ENCODE assay signal across 8 mouse cellular contexts in the genomic region with DNA sequence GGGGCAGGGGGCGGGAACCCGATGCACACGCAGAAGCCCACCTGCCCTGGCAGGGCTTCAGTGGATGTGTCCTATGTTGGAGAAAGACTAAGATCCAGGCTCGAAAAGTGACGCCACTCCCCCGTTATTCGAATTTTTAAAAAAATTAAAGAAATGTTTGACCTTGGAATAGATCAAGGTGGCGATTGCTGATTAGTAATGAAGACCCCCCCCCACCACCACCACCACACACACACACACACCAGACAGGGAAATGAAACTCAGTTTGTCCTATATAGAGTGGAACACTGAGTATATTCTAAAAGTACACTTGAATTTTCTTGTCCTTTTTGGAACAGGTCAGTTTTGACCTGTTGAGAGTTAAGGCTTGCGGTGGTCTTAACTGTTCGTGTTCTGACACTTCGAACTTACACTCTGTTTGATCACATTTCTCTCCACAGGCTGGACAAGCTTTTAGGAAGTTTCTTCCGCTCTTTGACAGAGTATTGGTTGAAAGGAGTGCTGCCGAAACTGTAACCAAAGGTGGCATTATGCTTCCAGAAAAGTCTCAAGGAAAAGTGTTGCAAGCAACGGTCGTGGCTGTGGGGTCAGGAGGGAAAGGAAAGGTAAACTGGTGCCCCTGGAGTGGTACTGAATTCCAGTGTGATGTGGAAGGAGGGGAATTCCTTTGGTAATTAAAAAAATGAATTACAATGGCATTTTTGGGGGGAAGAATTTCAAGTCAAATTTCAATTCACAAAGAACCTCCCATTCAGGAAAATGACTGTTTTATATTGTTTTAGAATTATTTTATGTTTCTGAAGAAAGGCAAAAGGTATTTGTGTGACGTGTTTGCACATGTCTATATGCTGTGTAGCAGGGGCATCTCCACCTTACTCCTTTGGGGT. TPM values are rescaled to one million over a fixed set of nuclear protein-coding genes. Genes with fewer than 3 reads are reported as not detected.
DNase-seq lines count a peak whose midpoint lies in the region; ATAC-seq and TF ChIP-seq lines count a peak whose summit lies in the region.

No protein-coding gene starts in this region.

- H3K4me3 ChIP-seq in lung, embryonic 14.5 days (ENCODE audit: low read depth, low read length) = peak overlapping the region; percentile 90
- H3K4me3 ChIP-seq in embryonic facial prominence, embryonic 13.5 days = peak overlapping the region; percentile 97
- peak overlapping the region; percentile 94 for H3K4me3 ChIP-seq in intestine, embryonic 15.5 days (replicated peaks)
- peak overlapping the region; percentile 94 for H3K4me3 ChIP-seq in neural tube, embryonic 14.5 days (ENCODE audit: low read depth, low read length)

- ATAC-seq in lung, embryonic 14.5 days (ENCODE audit: insufficient read depth) = no peak
- ATAC-seq in embryonic facial prominence, embryonic 13.5 days (ENCODE audit: insufficient number of reproducible peaks, insufficient read depth, low FRiP score, low TSS enrichment, low read depth) = no peak
- ATAC-seq in intestine, embryonic 15.5 days = no peak
- no peak; the same call in 1 of the 2 replicates for ATAC-seq in neural tube, embryonic 14.5 days (ENCODE audit: low read depth)

- TF ChIP-seq CTCF in lung, embryonic 14.5 days (IDR thresholded peaks at IDR 0.05; ENCODE audit: low read depth) = no peak

- WGBS in lung, embryonic 14.5 days = 5% methylated on average over 16 of the region's 16 CpGs
- WGBS in embryonic facial prominence, embryonic 13.5 days = 6% methylated on average over 16 of the region's 16 CpGs
- WGBS in intestine, embryonic 15.5 days = 4% methylated on average over 16 of the region's 16 CpGs
- WGBS in neural tube, embryonic 14.5 days = 11% methylated on average over 16 of the region's 16 CpGs

- H3K9ac ChIP-seq in lung, embryonic 14.5 days = peak overlapping the region; percentile 94
- H3K9ac ChIP-seq in embryonic facial prominence, embryonic 13.5 days = peak overlapping the region; percentile 94
- peak overlapping the region; percentile 79 for H3K9ac ChIP-seq in intestine, embryonic 15.5 days
- H3K9ac ChIP-seq in neural tube, embryonic 14.5 days (replicated peaks; ENCODE audit: low read depth, low read length) = peak overlapping the region; percentile 88

- peaks cover 48% of the 10 kb centered on the region for H3K36me3 ChIP-seq in lung, embryonic 14.5 days (ENCODE audit: insufficient read depth)
- peaks cover 52% of the 10 kb centered on the region for H3K36me3 ChIP-seq in embryonic facial prominence, embryonic 13.5 days
- peaks cover 4% of the 10 kb centered on the region; the same call in 1 of the 2 replicates for H3K36me3 ChIP-seq in intestine, embryonic 15.5 days
- peaks cover 18% of the 10 kb centered on the region; the same call in 1 of the 2 replicates for H3K36me3 ChIP-seq in neural tube, embryonic 14.5 days (ENCODE audit: control insufficient read depth, insufficient read depth, low read length)

- DNase-seq in lung, embryonic 14.5 days = no peak
- DNase-seq in lung, postnatal 14 days = no peak
- no peak for DNase-seq in gastrocnemius, adult 18-20 months (ENCODE audit: low spot score)
- no peak for DNase-seq in adrenal gland, postnatal 4 days (ENCODE audit: low spot score in 2 of 2)
- DNase-seq in gastrocnemius, postnatal 10 days = no peak

- peaks cover 16% of the 10 kb centered on the region; the same call in 1 of the 2 replicates for H3K4me1 ChIP-seq in lung, embryonic 14.5 days (ENCODE audit: insufficient read depth)
- peaks cover 35% of the 10 kb centered on the region for H3K4me1 ChIP-seq in embryonic facial prominence, embryonic 13.5 days
- peaks cover 4% of the 10 kb centered on the region; the same call in 1 of the 2 replicates for H3K4me1 ChIP-seq in intestine, embryonic 15.5 days (replicated peaks)
- peaks cover 14% of the 10 kb centered on the region for H3K4me1 ChIP-seq in neural tube, embryonic 14.5 days (ENCODE audit: control insufficient read depth, insufficient read depth, low read length)

- no peaks in the 10 kb centered on the region for H3K27me3 ChIP-seq in lung, embryonic 14.5 days (ENCODE audit: insufficient read depth, low read length)
- no peaks in the 10 kb centered on the region for H3K27me3 ChIP-seq in embryonic facial prominence, embryonic 13.5 days
- H3K27me3 ChIP-seq in intestine, embryonic 15.5 days (replicated peaks) = no peaks in the 10 kb centered on the region
- no peaks in the 10 kb centered on the region for H3K27me3 ChIP-seq in neural tube, embryonic 14.5 days (ENCODE audit: control insufficient read depth, insufficient read depth, low read length)

- no peaks in the 10 kb centered on the region for H3K9me3 ChIP-seq in lung, embryonic 14.5 days (ENCODE audit: low read depth, low read length)
- H3K9me3 ChIP-seq in embryonic facial prominence, embryonic 13.5 days = no peaks in the 10 kb centered on the region
- H3K9me3 ChIP-seq in intestine, embryonic 15.5 days = no peaks in the 10 kb centered on the region
- no peaks in the 10 kb centered on the region for H3K9me3 ChIP-seq in neural tube, embryonic 14.5 days (ENCODE audit: control insufficient read depth, low read length)

- H3K4me2 ChIP-seq in lung, embryonic 14.5 days = peak overlapping the region; percentile 91
- peak overlapping the region; percentile 92 for H3K4me2 ChIP-seq in embryonic facial prominence, embryonic 13.5 days
- peak overlapping the region; percentile 66 for H3K4me2 ChIP-seq in intestine, embryonic 15.5 days (replicated peaks)
- H3K4me2 ChIP-seq in neural tube, embryonic 14.5 days (ENCODE audit: low read depth, low read length) = peak overlapping the region; percentile 66

- peak overlapping the region; percentile 96 for H3K27ac ChIP-seq in lung, embryonic 14.5 days (ENCODE audit: low read depth)
- peak overlapping the region; percentile 93 for H3K27ac ChIP-seq in embryonic facial prominence, embryonic 13.5 days
- H3K27ac ChIP-seq in intestine, embryonic 15.5 days = peak overlapping the region; percentile 96
- H3K27ac ChIP-seq in neural tube, embryonic 14.5 days (ENCODE audit: low read depth, low read length) = peak overlapping the region; percentile 94

RNA-seq across cellular contexts. Expression of a gene that starts 0.8 kb away (rescaled TPM):
- 312 and 315 TPM in 2 replicates for polyA plus RNA-seq in lung, embryonic 14.5 days (2014; fragmentation: Nextera tagmentation; extraction: Ambion mirVana)
- 330 and 337 TPM in 2 replicates for polyA plus RNA-seq in embryonic facial prominence, embryonic 13.5 days (2015; fragmentation: Nextera tagmentation; extraction: Ambion mirVana)
- polyA plus RNA-seq in intestine, embryonic 15.5 days (2015; fragmentation: Nextera tagmentation; extraction: Ambion mirVana) = 702 and 739 TPM in 2 replicates
- polyA plus RNA-seq in neural tube, embryonic 14.5 days (2014; fragmentation: Nextera tagmentation; extraction: Ambion mirVana) = 230 and 233 TPM in 2 replicates
- 100 to 1,000 TPM; 161 to 176 TPM for total RNA-seq in gastrocnemius, adult 18-20 months (2021)
- 100 to 1,000 TPM; 727 to 733 TPM for total RNA-seq in adrenal gland, postnatal 4 days (2021)
- total RNA-seq in gastrocnemius, postnatal 10 days (2021) = 100 to 1,000 TPM; 176 to 188 TPM

RNA-seq across cellular contexts. Expression of a gene that starts 0.9 kb away (rescaled TPM):
- polyA plus RNA-seq in lung, embryonic 14.5 days (2014; fragmentation: Nextera tagmentation; extraction: Ambion mirVana) = 435 and 439 TPM in 2 replicates
- polyA plus RNA-seq in embryonic facial prominence, embryonic 13.5 days (2015; fragmentation: Nextera tagmentation; extraction: Ambion mirVana) = 407 and 434 TPM in 2 replicates
- polyA plus RNA-seq in intestine, embryonic 15.5 days (2015; fragmentation: Nextera tagmentation; extraction: Ambion mirVana) = 753 and 881 TPM in 2 replicates
- polyA plus RNA-seq in neural tube, embryonic 14.5 days (2014; fragmentation: Nextera tagmentation; extraction: Ambion mirVana) = 245 and 250 TPM in 2 replicates
- total RNA-seq in gastrocnemius, adult 18-20 months (2021) = 10 to 100 TPM; 83.9 to 93.0 TPM
- total RNA-seq in adrenal gland, postnatal 4 days (2021) = 100 to 1,000 TPM; 424 to 448 TPM
- total RNA-seq in gastrocnemius, postnatal 10 days (2021) = 100 to 1,000 TPM in 1 of 2 experiments, 10 to 100 TPM in 1; 83.6 to 101 TPM

RNA-seq across cellular contexts. Expression of a gene that starts 36.3 kb away (rescaled TPM):
- polyA plus RNA-seq in lung, embryonic 14.5 days (2014; fragmentation: Nextera tagmentation; extraction: Ambion mirVana) = 21.1 and 22.9 TPM in 2 replicates
- 18.2 and 19.1 TPM in 2 replicates for polyA plus RNA-seq in embryonic facial prominence, embryonic 13.5 days (2015; fragmentation: Nextera tagmentation; extraction: Ambion mirVana)
- polyA plus RNA-seq in intestine, embryonic 15.5 days (2015; fragmentation: Nextera tagmentation; extraction: Ambion mirVana) = 16.7 and 17.8 TPM in 2 replicates
- polyA plus RNA-seq in neural tube, embryonic 14.5 days (2014; fragmentation: Nextera tagmentation; extraction: Ambion mirVana) = 32.5 and 33.9 TPM in 2 replicates
- total RNA-seq in gastrocnemius, adult 18-20 months (2021) = 10 to 100 TPM; 21.4 to 21.9 TPM
- total RNA-seq in adrenal gland, postnatal 4 days (2021) = 10 to 100 TPM; 19.9 to 28.3 TPM
- 10 to 100 TPM in 1 of 2 experiments, 1 to 10 TPM in 1; 9.5 to 11.3 TPM for total RNA-seq in gastrocnemius, postnatal 10 days (2021)

RNA-seq across cellular contexts. Expression of a gene that starts 42.2 kb away (rescaled TPM):
- polyA plus RNA-seq in lung, embryonic 14.5 days (2014; fragmentation: Nextera tagmentation; extraction: Ambion mirVana) = 141 TPM in 2 replicates
- 149 and 165 TPM in 2 replicates for polyA plus RNA-seq in embryonic facial prominence, embryonic 13.5 days (2015; fragmentation: Nextera tagmentation; extraction: Ambion mirVana)
- 143 and 152 TPM in 2 replicates for polyA plus RNA-seq in intestine, embryonic 15.5 days (2015; fragmentation: Nextera tagmentation; extraction: Ambion mirVana)
- polyA plus RNA-seq in neural tube, embryonic 14.5 days (2014; fragmentation: Nextera tagmentation; extraction: Ambion mirVana) = 189 and 204 TPM in 2 replicates
- 10 to 100 TPM; 37.8 to 38.0 TPM for total RNA-seq in gastrocnemius, adult 18-20 months (2021)
- total RNA-seq in adrenal gland, postnatal 4 days (2021) = 100 to 1,000 TPM; 175 to 181 TPM
- total RNA-seq in gastrocnemius, postnatal 10 days (2021) = 10 to 100 TPM; 45.3 to 48.0 TPM
